Mouse (Mus musculus) monocyte, adult 2 months (primary cell): ENCODE measurements at regions not wholly inside any gene's neighbourhood (a gene's known extent, or its start where the extent isn't known, plus 50 kb on each side); places are given as distances from the start of the nearest gene placed in this dataset.
"Not testable (repeated sequence)": the region's sequence is repeated elsewhere in the genome, so short reads cannot be mapped to it uniquely, and the experiment has no call there.

Experiments
- DNase-seq, 2 experiments: peaks; one replicate each; pipeline ENCODE4 v3.0.0; 2022; ENCODE audit warnings: low spot score in 2 of 2, low read depth in 1 of 2

GRCm38 (mm10) chr2:78280219-78280915 lies 334.2 kb upstream of the Cwc22 start:
- no peak for DNase-seq

DNA sequence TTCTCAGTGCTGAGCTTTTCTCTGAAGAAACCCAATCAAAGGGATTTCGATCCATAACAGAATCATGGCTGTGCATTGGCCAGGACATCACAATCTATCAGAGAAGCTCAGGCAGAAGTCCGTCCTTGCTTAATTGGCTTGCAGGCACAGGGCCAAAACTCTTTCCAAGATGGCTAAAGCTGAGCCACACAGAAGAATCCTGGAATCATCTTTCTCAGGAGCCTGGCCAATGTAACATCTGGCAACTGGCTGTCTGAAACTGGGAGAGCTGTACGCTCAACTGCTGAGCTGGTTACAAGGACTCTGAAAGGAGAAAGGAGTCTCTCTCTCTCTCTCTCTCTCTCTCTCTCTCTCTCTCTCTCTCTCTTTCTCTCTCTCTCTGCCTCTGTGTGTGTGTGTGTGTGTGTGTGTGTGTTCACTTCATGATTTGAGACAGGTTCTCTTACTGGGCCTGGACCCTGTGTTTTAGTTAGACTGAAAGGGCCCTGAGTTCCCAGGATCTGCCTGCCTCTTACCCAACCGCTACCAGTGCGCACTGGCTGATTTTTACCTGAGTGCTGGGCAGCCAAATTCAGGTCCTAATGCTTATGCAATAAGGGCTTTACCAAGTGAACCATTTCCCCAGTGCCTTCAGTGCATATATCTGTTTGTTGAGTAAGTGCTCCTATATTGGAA lies 333.3 kb upstream of the Cwc22 start:
- no peak for DNase-seq

GRCm38 (mm10) chr2:78278630-78279029 lies 332.5 kb upstream of the Cwc22 start:
- no peak for DNase-seq

GRCm38 (mm10) chr2:78277699-78278098 lies 331.5 kb upstream of the Cwc22 start:
- no peak for DNase-seq

DNA sequence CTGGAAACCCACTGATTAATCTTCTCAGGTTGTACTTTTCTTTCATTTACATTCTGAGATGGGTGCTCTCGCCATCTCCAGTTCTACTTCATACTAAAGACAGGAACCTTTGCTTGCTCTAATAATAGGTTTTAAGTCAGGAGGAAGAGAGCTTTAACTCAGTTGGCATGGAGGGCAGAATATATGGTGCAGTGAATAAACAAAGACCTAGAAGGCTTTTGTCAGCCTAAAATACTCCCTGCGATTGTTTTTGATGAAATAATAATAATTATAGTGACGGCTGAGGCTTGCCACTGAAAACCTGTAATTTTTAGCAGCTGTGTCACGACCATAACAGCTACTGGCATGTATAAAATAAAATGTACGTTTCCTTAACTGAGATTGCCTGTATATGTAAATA lies 327.9 kb upstream of the Cwc22 start:
- no peak for DNase-seq

DNA sequence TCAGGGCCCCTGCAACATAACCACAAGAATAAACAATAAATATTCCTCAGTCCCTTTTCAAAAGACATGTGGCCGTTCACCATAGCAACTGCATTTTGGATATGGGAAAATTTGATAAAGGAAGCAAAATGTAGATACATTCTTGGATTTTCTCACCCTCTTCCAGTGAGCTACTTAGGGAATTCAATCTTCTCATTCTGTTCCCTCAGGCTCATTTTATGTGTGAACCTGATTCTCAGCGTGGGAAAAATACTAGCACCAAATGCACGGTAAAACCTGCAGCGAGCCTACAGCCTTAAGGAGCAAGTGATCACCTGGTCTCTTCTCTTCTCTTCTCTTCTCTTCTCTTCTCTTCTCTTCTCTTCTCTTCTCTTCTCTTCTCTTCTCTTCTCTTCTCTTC lies 322.5 kb upstream of the Cwc22 start:
- DNase-seq = no peak

- DNase-seq = no peak
Measured at GRCm38 (mm10) chr2:78267527-78268375, 321.6 kb upstream of the Cwc22 start.

DNA sequence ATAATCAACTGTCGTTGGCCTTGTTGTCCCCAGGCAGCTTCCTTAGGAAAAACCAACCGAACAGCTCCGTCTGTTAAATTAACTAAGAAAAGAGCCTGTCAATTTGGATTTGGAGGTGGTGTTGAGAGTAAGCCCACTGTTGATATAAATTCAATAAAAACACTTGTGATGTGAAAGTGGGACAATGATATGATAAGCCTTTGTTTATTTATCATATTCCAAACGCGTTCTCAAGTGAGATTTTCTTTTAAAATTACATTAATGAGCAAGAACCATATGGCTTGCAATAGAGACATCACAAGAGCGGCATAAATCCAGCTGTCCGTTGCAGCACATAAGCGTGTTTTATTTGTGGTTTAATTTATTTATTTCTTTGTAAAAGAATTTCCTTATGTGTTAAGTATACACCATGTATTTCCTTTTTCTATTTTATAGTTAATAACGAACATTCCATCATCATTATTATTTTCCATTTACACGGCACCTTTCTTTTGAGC lies 307.5 kb upstream of the Cwc22 start:
- no peak for DNase-seq

GRCm38 (mm10) chr2:78246354-78246753 lies 300.2 kb upstream of the Cwc22 start:
- no peak for DNase-seq

DNA sequence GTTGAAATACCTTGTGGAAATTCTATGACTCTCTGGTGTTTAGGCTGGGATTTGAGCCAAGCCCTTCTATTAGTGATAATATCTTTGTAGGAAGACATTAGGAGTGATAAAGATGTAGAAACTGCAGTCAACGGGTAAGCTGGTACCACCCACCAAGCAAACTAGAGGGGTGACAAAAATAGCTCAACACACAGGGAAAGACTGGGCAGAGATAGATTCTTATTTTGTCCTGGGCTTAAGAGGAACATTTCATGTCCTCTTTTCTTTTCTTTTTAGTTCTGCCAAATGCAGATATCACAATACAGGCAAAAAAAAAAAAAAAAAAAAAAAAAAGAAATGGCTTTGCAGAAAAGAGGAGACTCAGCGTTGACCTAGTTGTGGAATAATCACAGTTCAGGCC lies 294.1 kb upstream of the Cwc22 start:
- DNase-seq = no peak

DNA sequence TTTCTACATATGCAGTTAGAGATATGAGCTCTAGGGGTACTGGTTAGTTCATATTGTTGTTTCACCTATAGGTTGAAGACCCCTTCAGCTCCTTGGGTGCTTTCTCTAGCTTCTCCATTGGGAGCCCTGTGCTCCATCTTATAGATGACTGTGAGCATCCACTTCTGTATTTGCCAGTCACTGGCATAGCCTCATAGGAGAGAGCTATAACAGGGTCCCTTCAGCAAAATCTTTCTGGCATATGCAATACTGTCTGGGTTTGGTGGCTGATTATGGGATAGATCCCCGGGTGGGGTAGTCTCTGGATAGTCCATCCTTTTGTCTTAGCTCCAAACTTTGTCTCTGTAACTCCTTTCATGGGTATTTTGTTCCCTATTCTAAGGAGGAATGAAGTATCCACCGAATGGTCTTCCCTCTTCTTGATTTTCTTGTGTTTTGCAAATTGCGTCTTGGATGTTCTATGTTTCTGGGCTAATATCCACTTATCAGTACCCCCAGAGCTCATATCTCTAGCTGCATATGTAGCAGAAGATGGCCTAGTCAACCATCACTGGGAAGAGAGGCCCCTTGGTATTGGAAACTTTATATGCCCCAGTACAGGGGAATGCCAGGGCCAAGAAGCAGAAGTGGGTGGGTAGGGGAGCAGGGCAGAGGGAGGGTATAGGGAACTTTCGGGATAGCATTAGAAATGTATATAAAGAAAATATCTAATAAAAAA lies 279.4 kb upstream of the Cwc22 start:
- not testable (repeated sequence) for DNase-seq

GRCm38 (mm10) chr2:78214469-78214868 lies 268.3 kb upstream of the Cwc22 start:
- DNase-seq = no peak

GRCm38 (mm10) chr2:78205125-78205524 lies 258.9 kb upstream of the Cwc22 start:
- no peak for DNase-seq

- no peak for DNase-seq
Measured at GRCm38 (mm10) chr2:78196006-78196405, 249.8 kb upstream of the Cwc22 start.

DNA sequence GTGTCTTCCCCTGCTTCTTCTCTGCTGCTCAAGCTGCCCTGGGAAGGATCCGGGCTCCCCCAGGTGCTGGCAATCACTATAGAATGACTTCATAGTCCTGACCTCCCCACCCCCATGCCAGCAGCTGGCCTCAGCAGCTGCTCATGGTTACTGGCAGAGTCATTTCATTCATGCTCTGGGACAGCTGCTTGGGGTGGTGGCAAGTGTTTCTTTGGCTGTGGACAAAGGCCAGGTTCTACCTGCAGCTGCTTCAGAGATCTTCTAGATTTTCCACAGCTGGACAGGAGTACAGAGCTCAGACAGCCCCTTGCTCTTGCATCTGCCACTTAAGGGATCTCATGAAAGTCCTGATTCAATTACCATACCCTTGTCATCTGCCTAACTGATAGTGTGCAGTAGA lies 243.4 kb upstream of the Cwc22 start:
- DNase-seq = no peak

DNA sequence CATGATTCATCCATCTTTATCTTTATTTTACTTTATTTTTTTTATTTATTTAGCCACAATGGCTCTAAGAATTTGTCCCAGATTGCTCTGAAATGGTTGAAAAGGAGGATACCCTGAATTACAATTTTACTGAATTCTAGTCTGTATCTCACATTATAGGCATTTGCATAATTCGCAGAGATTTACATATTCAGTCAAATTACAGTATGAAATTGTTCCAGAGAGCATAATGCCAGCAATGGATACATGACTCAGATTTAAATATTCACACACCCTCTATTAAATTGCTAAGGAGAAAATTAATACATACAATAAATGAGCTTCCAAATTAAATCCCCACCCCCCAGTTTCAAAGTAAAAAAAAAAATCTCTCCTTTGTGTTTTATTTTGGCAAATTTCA lies 238.8 kb upstream of the Cwc22 start:
- no peak for DNase-seq

GRCm38 (mm10) chr2:78173784-78174183 lies 227.6 kb upstream of the Cwc22 start:
- DNase-seq = no peak

- DNase-seq = no peak
Measured at GRCm38 (mm10) chr2:78172819-78173218, 226.6 kb upstream of the Cwc22 start.

GRCm38 (mm10) chr2:78170162-78170747 lies 224.1 kb upstream of the Cwc22 start:
- DNase-seq = no peak

DNA sequence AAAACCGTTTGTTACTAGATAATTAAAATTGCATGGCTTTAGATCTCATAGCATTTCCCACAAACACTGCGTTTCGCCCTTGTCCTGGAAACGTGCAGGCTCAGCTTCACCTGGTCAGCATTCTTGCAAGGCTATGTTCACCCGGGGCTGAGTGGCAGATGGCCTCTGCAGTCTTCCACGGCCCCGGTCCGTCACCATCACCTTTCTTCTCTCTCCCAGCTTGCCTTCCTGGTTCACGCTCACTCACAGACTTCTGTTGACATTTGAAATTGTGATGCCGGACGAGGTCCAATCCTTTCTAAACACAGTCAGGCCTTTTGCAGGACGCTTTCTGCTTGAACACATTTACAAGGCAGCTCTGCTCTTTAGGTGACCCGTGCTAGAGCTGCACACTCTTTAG lies 219.3 kb upstream of the Cwc22 start:
- DNase-seq = no peak
